Mouse (Mus musculus) myocyte (in vitro differentiated cells): ENCODE measurements around the gene Fes. TPM values are rescaled to one million over a fixed set of nuclear protein-coding genes. Genes with fewer than 3 reads are reported as not detected.

ENCODE experiments used
- H3K27me3 ChIP-seq: one replicate; pipeline ENCODE4 v1.6.1; 2011; ENCODE audit not compliant: control insufficient read depth, insufficient read depth, insufficient read length
- H3K36me3 ChIP-seq: one replicate; pipeline ENCODE4 v1.6.1; 2011; ENCODE audit not compliant: control insufficient read depth, insufficient read depth
- H3K4me2 ChIP-seq: one replicate; pipeline ENCODE4 v1.6.1; 2011; ENCODE audit warnings: low read depth, control low read depth
- H3K4me3 ChIP-seq: one replicate; pipeline ENCODE4 v1.5.1; 2011; ENCODE audit warnings: mild to moderate bottlenecking, control low read depth, moderate library complexity
- H3K79me2 ChIP-seq: one replicate; pipeline ENCODE4 v1.6.1; 2011; ENCODE audit not compliant: control insufficient read depth, insufficient read depth
- H3ac ChIP-seq: one replicate; pipeline ENCODE4 v1.6.1; 2011; ENCODE audit not compliant: control insufficient read depth, insufficient read length
- CEBPB ChIP-seq: IDR thresholded peaks from 2 replicates; pipeline ENCODE4 v1.6.1; 2011; ENCODE audit warnings: mild to moderate bottlenecking, moderate library complexity; ENCODE audit not compliant: poor library complexity, insufficient read depth, severe bottlenecking
- E2F4 ChIP-seq: IDR thresholded peaks from one replicate; pipeline ENCODE4 v1.6.1; 2011; ENCODE audit warnings: mild to moderate bottlenecking, control low read depth, moderate library complexity; ENCODE audit not compliant: insufficient read depth
- MAX ChIP-seq: IDR thresholded peaks from one replicate; pipeline ENCODE4 v1.6.1; 2011; ENCODE audit warnings: low read depth, mild to moderate bottlenecking, control low read depth
- MYOD1 ChIP-seq, 3 experiments: IDR thresholded peaks; one replicate each; pipeline ENCODE4 v1.6.1; 2011; ENCODE audit warnings: control low read depth in 2 of 3, low read depth in 2 of 3, mild to moderate bottlenecking in 2 of 3, moderate library complexity in 1 of 3; ENCODE audit not compliant: insufficient read length in 2 of 3, control insufficient read depth in 1 of 3
- MYOG ChIP-seq, 3 experiments: IDR thresholded peaks; one replicate each; pipeline ENCODE4 v1.6.1; 2011; ENCODE audit warnings: control low read depth in 2 of 3, low read depth in 2 of 3, mild to moderate bottlenecking in 2 of 3; ENCODE audit not compliant: insufficient read length in 2 of 3, control insufficient read depth in 1 of 3, insufficient read depth in 1 of 3
- POLR2A ChIP-seq: IDR thresholded peaks from one replicate; pipeline ENCODE4 v1.6.1; 2011; ENCODE audit warnings: low read depth, mild to moderate bottlenecking, control low read depth, moderate library complexity; ENCODE audit not compliant: insufficient read length
- POLR2AphosphoS2 ChIP-seq: IDR thresholded peaks from one replicate; pipeline ENCODE4 v1.6.1; 2011; ENCODE audit warnings: low read depth, control low read depth; ENCODE audit not compliant: insufficient read length
- REST ChIP-seq: IDR thresholded peaks from one replicate; pipeline ENCODE4 v1.6.1; 2011; ENCODE audit warnings: mild to moderate bottlenecking, control low read depth, moderate library complexity; ENCODE audit not compliant: insufficient read depth, insufficient read length
- SRF ChIP-seq: IDR thresholded peaks from one replicate; pipeline ENCODE4 v1.6.1; 2011; ENCODE audit warnings: low read depth; ENCODE audit not compliant: control insufficient read depth, insufficient read length
- TCF12 ChIP-seq: IDR thresholded peaks from one replicate; pipeline ENCODE4 v1.6.1; 2011; ENCODE audit warnings: mild to moderate bottlenecking, control low read depth; ENCODE audit not compliant: poor library complexity, insufficient read depth, severe bottlenecking
- TCF3 ChIP-seq: IDR thresholded peaks from one replicate; pipeline ENCODE4 v1.6.1; 2011; ENCODE audit warnings: low read depth, control low read depth; ENCODE audit not compliant: insufficient read length
- USF1 ChIP-seq: IDR thresholded peaks from one replicate; pipeline ENCODE4 v1.6.1; 2011; ENCODE audit warnings: low read depth, mild to moderate bottlenecking, control low read depth, moderate library complexity
- polyA plus RNA-seq: library from polyadenylated mRNA; unstranded; fragments of >200 nt; fragmentation: generic; extraction: Trizol; gene quantifications from one replicate; pipeline ENCODE4 v1.2.1, GENCODE M21; 2012; ENCODE audit warnings: missing spikeins

The Fes gene
- polyA plus RNA-seq, 1 experiment: 0.54 TPM

GRCm38 (mm10) chr7:80377471-80377870, 10.3 kb downstream of the Fes start:
- TF ChIP-seq SRF: no peak
- no peak for TF ChIP-seq E2F4
- TF ChIP-seq REST: no peak
- H3K4me3 ChIP-seq: no peak overlapping the region
- no peaks in the 10 kb centered on the region for H3K36me3 ChIP-seq
- H3K4me2 ChIP-seq: no peak overlapping the region
- H3ac ChIP-seq: no peak overlapping the region
- no peaks in the 10 kb centered on the region for H3K79me2 ChIP-seq
- H3K27me3 ChIP-seq: no peaks in the 10 kb centered on the region

GRCm38 (mm10) chr7:80376192-80376591, 11.6 kb downstream of the Fes start:
- H3K36me3 ChIP-seq: no peaks in the 10 kb centered on the region
- H3K4me3 ChIP-seq: no peak overlapping the region
- TF ChIP-seq SRF (no peak), E2F4 (no peak), TCF3 (no peak), REST (no peak), TCF12 (no peak), MYOG (IDR thresholded peaks at IDR 0.05; ENCODE audit: control insufficient read depth in 1 of 3, insufficient read depth in 1 of 3, insufficient read length in 2 of 3, low read depth in 2 of 3) (no peak), POLR2AphosphoS2 (no peak), USF1 (no peak)

GRCm38 (mm10) chr7:80375376-80376039, 12.2 kb downstream of the Fes start:
- H3K79me2 ChIP-seq: no peaks in the 10 kb centered on the region
- peak overlapping the region; percentile 71 for H3K4me2 ChIP-seq
- H3ac ChIP-seq: no peak overlapping the region
- no peak overlapping the region for H3K4me3 ChIP-seq
- peak in 2 of 3 experiments; percentile 85 to 97 for TF ChIP-seq MYOD1 (IDR thresholded peaks at IDR 0.05; ENCODE audit: control insufficient read depth in 1 of 3, insufficient read length in 2 of 3, low read depth in 2 of 3)
- TF ChIP-seq CEBPB: peak; percentile 39; the same call in 1 of the 2 replicates
- TF ChIP-seq USF1: no peak
- no peak for TF ChIP-seq E2F4
- TF ChIP-seq MYOG (IDR thresholded peaks at IDR 0.05; ENCODE audit: control insufficient read depth in 1 of 3, insufficient read depth in 1 of 3, insufficient read length in 2 of 3, low read depth in 2 of 3): peak; percentile 62 to 92 (median 83)
- TF ChIP-seq TCF3: peak; percentile 45
- TF ChIP-seq SRF: peak; percentile 81
- TF ChIP-seq MAX: no peak
- TF ChIP-seq POLR2AphosphoS2: no peak
- no peak for TF ChIP-seq POLR2A
- TF ChIP-seq TCF12: no peak
- TF ChIP-seq REST: no peak
- no peaks in the 10 kb centered on the region for H3K27me3 ChIP-seq
- H3K36me3 ChIP-seq: no peaks in the 10 kb centered on the region

More at GRCm38 (mm10) chr7:80376192-80376591, 11.6 kb downstream of the Fes start:
- peak overlapping the region; percentile 71 for H3K4me2 ChIP-seq
- H3K27me3 ChIP-seq: no peaks in the 10 kb centered on the region
- no peak overlapping the region for H3ac ChIP-seq
- no peaks in the 10 kb centered on the region for H3K79me2 ChIP-seq

- H3ac ChIP-seq: no peak overlapping the region
- H3K4me2 ChIP-seq: peak overlapping the region; percentile 71
- no peak for TF ChIP-seq POLR2AphosphoS2
- no peak for TF ChIP-seq SRF
- no peak for TF ChIP-seq TCF3
- TF ChIP-seq USF1: no peak
- no peak for TF ChIP-seq E2F4
- no peak for TF ChIP-seq TCF12
- TF ChIP-seq MYOD1 (IDR thresholded peaks at IDR 0.05; ENCODE audit: control insufficient read depth in 1 of 3, insufficient read length in 2 of 3, low read depth in 2 of 3): no peak
- TF ChIP-seq MYOG (IDR thresholded peaks at IDR 0.05; ENCODE audit: control insufficient read depth in 1 of 3, insufficient read depth in 1 of 3, insufficient read length in 2 of 3, low read depth in 2 of 3): no peak
- no peak for TF ChIP-seq CEBPB
- no peak for TF ChIP-seq MAX
- no peak for TF ChIP-seq POLR2A
- no peak for TF ChIP-seq REST
- H3K27me3 ChIP-seq: no peaks in the 10 kb centered on the region
- no peaks in the 10 kb centered on the region for H3K79me2 ChIP-seq
- no peaks in the 10 kb centered on the region for H3K36me3 ChIP-seq
- no peak overlapping the region for H3K4me3 ChIP-seq
Observed at GRCm38 (mm10) chr7:80374733-80375132, 13.0 kb downstream of the Fes start.

GRCm38 (mm10) chr7:80374280-80374679, 13.5 kb downstream of the Fes start:
- no peak overlapping the region for H3ac ChIP-seq
- H3K4me2 ChIP-seq: no peak overlapping the region
- H3K4me3 ChIP-seq: no peak overlapping the region
- H3K36me3 ChIP-seq: no peaks in the 10 kb centered on the region
- H3K27me3 ChIP-seq: no peaks in the 10 kb centered on the region
- H3K79me2 ChIP-seq: no peaks in the 10 kb centered on the region
- TF ChIP-seq MYOG (IDR thresholded peaks at IDR 0.05; ENCODE audit: control insufficient read depth in 1 of 3, insufficient read depth in 1 of 3, insufficient read length in 2 of 3, low read depth in 2 of 3) (peak in 2 of 3 experiments; percentile 5 to 59), USF1 (no peak), MYOD1 (IDR thresholded peaks at IDR 0.05; ENCODE audit: control insufficient read depth in 1 of 3, insufficient read length in 2 of 3, low read depth in 2 of 3) (peak in 1 of 3 experiments; percentile 54)
